Mouse (Mus musculus): ENCODE data around the gene Atxn7l1. TPM values are rescaled to one million over a fixed set of nuclear protein-coding genes. Genes with fewer than 3 reads are reported as not detected.
A peak's percentile ranks its signal among the peaks of the same experiment; 100 is the strongest.

Atxn7l1 gene
- polyA plus RNA-seq, 1 experiment from 2014 or later, result 10.6 TPM

- Histone ChIP-seq H3K4me1 (ENCODE audit: control insufficient read depth in 2 of 2, insufficient read depth in 2 of 2, low read length in 2 of 2) (peaks cover 0 to 3% of the 10 kb centered on the region in 2 experiments; a peak in 1 of 4 replicates), H3K27me3 (ENCODE audit: control insufficient read depth, insufficient read depth, low read length) (no peaks in the 10 kb centered on the region), H3K27ac (replicated peaks in 1 of 2; ENCODE audit: control insufficient read depth in 1 of 2, insufficient read depth in 1 of 2, low read depth in 2 of 2, low read length in 2 of 2) (no peak overlapping the region), H3K4me3 (ENCODE audit: control insufficient read depth in 1 of 2, insufficient read depth in 1 of 2, low read depth in 1 of 2, low read length in 2 of 2) (peak overlapping the region; percentile 18 to 42), H3K9ac (ENCODE audit: low read length) (no peak overlapping the region), H3K4me2 (ENCODE audit: low read length) (peak overlapping the region; percentile 56), H3K9me3 (ENCODE audit: control insufficient read depth, low read length) (no peaks in the 10 kb centered on the region), H3K36me3 (ENCODE audit: control insufficient read depth, insufficient read depth, low read length) (no peaks in the 10 kb centered on the region)
- WGBS, result 18% methylated on average over 22 of the region's 22 CpGs
- peak; percentile 39; the same call in 1 of the 2 replicates for ATAC-seq (ENCODE audit: insufficient number of reproducible peaks, insufficient read depth, low FRiP score, low read depth)
Observed at GRCm38 (mm10) chr12:33379624-33380445, 232.3 kb downstream of the Atxn7l1 start.

DNA sequence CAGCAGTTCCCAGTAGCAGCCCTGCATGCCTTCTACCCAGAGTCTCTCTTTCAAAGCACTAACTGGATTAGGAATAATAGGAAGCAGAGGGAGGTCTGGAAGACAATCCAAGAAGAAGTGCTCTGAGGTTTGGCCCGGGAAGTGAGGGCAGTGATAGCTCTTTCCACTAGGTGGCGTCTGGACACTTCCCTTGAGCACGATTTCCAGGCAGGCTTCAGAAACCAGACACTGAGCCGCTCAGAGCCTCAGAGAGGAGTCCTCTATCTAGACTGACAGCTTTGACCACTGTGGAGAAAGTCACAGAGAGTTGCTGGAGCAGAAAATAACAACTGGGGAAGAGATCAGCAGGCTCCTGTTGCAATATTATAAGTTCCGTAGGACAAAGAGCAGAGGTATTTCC, 241.3 kb downstream of the Atxn7l1 start:
- 13% methylated on average over 5 of the region's 5 CpGs for WGBS

GRCm38 (mm10) chr12:33390844-33391560, 243.5 kb downstream of the Atxn7l1 start:
- ATAC-seq (ENCODE audit: insufficient number of reproducible peaks, insufficient read depth, low FRiP score, low read depth), result no peak
- WGBS, result 43% methylated on average over 2 of the region's 2 CpGs
- Histone ChIP-seq H3K4me2 (ENCODE audit: low read length) (no peak overlapping the region), H3K4me3 (ENCODE audit: control insufficient read depth in 1 of 2, insufficient read depth in 1 of 2, low read depth in 1 of 2, low read length in 2 of 2) (no peak overlapping the region), H3K9ac (ENCODE audit: low read length) (no peak overlapping the region), H3K9me3 (ENCODE audit: control insufficient read depth, low read length) (no peaks in the 10 kb centered on the region), H3K4me1 (ENCODE audit: control insufficient read depth in 2 of 2, insufficient read depth in 2 of 2, low read length in 2 of 2) (peaks cover 5 to 8% of the 10 kb centered on the region in 2 experiments; a peak in 2 of 4 replicates), H3K27ac (replicated peaks in 1 of 2; ENCODE audit: control insufficient read depth in 1 of 2, insufficient read depth in 1 of 2, low read depth in 2 of 2, low read length in 2 of 2) (no peak overlapping the region), H3K36me3 (ENCODE audit: control insufficient read depth, insufficient read depth, low read length) (no peaks in the 10 kb centered on the region), H3K27me3 (ENCODE audit: control insufficient read depth, insufficient read depth, low read length) (no peaks in the 10 kb centered on the region)

More for the DNA sequence above, 241.3 kb downstream of the Atxn7l1 start:
- H3K4me3 ChIP-seq (ENCODE audit: control insufficient read depth in 1 of 2, insufficient read depth in 1 of 2, low read depth in 1 of 2, low read length in 2 of 2), result no peak overlapping the region
- H3K4me2 ChIP-seq (ENCODE audit: low read length), result no peak overlapping the region
- no peak overlapping the region for H3K27ac ChIP-seq (replicated peaks in 1 of 2; ENCODE audit: control insufficient read depth in 1 of 2, insufficient read depth in 1 of 2, low read depth in 2 of 2, low read length in 2 of 2)
- H3K4me1 ChIP-seq (ENCODE audit: control insufficient read depth in 2 of 2, insufficient read depth in 2 of 2, low read length in 2 of 2), result no peaks in the 10 kb centered on the region
- no peak; the same call in 1 of the 2 replicates for ATAC-seq (ENCODE audit: insufficient number of reproducible peaks, insufficient read depth, low FRiP score, low read depth)
- H3K9me3 ChIP-seq (ENCODE audit: control insufficient read depth, low read length), result no peaks in the 10 kb centered on the region
- no peaks in the 10 kb centered on the region for H3K27me3 ChIP-seq (ENCODE audit: control insufficient read depth, insufficient read depth, low read length)
- H3K36me3 ChIP-seq (ENCODE audit: control insufficient read depth, insufficient read depth, low read length), result no peaks in the 10 kb centered on the region
- no peak overlapping the region for H3K9ac ChIP-seq (ENCODE audit: low read length)

- Histone ChIP-seq H3K4me1 (ENCODE audit: control insufficient read depth in 2 of 2, insufficient read depth in 2 of 2, low read length in 2 of 2) (peaks cover 5 to 8% of the 10 kb centered on the region in 2 experiments; a peak in 2 of 4 replicates), H3K36me3 (ENCODE audit: control insufficient read depth, insufficient read depth, low read length) (no peaks in the 10 kb centered on the region), H3K27me3 (ENCODE audit: control insufficient read depth, insufficient read depth, low read length) (no peaks in the 10 kb centered on the region), H3K27ac (replicated peaks in 1 of 2; ENCODE audit: control insufficient read depth in 1 of 2, insufficient read depth in 1 of 2, low read depth in 2 of 2, low read length in 2 of 2) (no peak within 1 kb of the TSS), H3K4me2 (ENCODE audit: low read length) (peak within 1 kb of the TSS; percentile 60), H3K4me3 (ENCODE audit: control insufficient read depth in 1 of 2, insufficient read depth in 1 of 2, low read depth in 1 of 2, low read length in 2 of 2) (peak within 1 kb of the TSS; percentile 10 to 20), H3K9me3 (ENCODE audit: control insufficient read depth, low read length) (no peaks in the 10 kb centered on the region), H3K9ac (ENCODE audit: low read length) (peak within 1 kb of the TSS; percentile 36; the same call in 1 of the 2 replicates)
- WGBS, result 10% methylated on average over 24 of the region's 24 CpGs
- ATAC-seq (ENCODE audit: insufficient number of reproducible peaks, insufficient read depth, low FRiP score, low read depth), result no peak
Observed at GRCm38 (mm10) chr12:33394804-33395623, 247.5 kb downstream of the Atxn7l1 start, which contains the start of gene Efcab10. Efcab10 (plus strand) TSS chr12:33394854.

GRCm38 (mm10) chr12:33403265-33403693, 255.8 kb downstream of the Atxn7l1 start:
- Histone ChIP-seq H3K27ac (replicated peaks in 1 of 2; ENCODE audit: control insufficient read depth in 1 of 2, insufficient read depth in 1 of 2, low read depth in 2 of 2, low read length in 2 of 2) (no peak overlapping the region), H3K9ac (ENCODE audit: low read length) (no peak overlapping the region), H3K9me3 (ENCODE audit: control insufficient read depth, low read length) (no peaks in the 10 kb centered on the region), H3K27me3 (ENCODE audit: control insufficient read depth, insufficient read depth, low read length) (no peaks in the 10 kb centered on the region), H3K4me2 (ENCODE audit: low read length) (no peak overlapping the region), H3K4me3 (ENCODE audit: control insufficient read depth in 1 of 2, insufficient read depth in 1 of 2, low read depth in 1 of 2, low read length in 2 of 2) (no peak overlapping the region), H3K36me3 (ENCODE audit: control insufficient read depth, insufficient read depth, low read length) (no peaks in the 10 kb centered on the region), H3K4me1 (ENCODE audit: control insufficient read depth in 2 of 2, insufficient read depth in 2 of 2, low read length in 2 of 2) (no peaks in the 10 kb centered on the region)
- ATAC-seq (ENCODE audit: insufficient number of reproducible peaks, insufficient read depth, low FRiP score, low read depth), result no peak
- 38% methylated on average over 7 of the region's 7 CpGs for WGBS

GRCm38 (mm10) chr12:33404996-33405395, 257.5 kb downstream of the Atxn7l1 start:
- H3K4me3 ChIP-seq (ENCODE audit: control insufficient read depth in 1 of 2, insufficient read depth in 1 of 2, low read depth in 1 of 2, low read length in 2 of 2), result no peak overlapping the region
- H3K4me2 ChIP-seq (ENCODE audit: low read length), result no peak overlapping the region
- H3K27ac ChIP-seq (replicated peaks in 1 of 2; ENCODE audit: control insufficient read depth in 1 of 2, insufficient read depth in 1 of 2, low read depth in 2 of 2, low read length in 2 of 2), result no peak overlapping the region
- H3K4me1 ChIP-seq (ENCODE audit: control insufficient read depth in 2 of 2, insufficient read depth in 2 of 2, low read length in 2 of 2), result no peaks in the 10 kb centered on the region
- H3K36me3 ChIP-seq (ENCODE audit: control insufficient read depth, insufficient read depth, low read length), result no peaks in the 10 kb centered on the region
- H3K27me3 ChIP-seq (ENCODE audit: control insufficient read depth, insufficient read depth, low read length), result no peaks in the 10 kb centered on the region
- ATAC-seq (ENCODE audit: insufficient number of reproducible peaks, insufficient read depth, low FRiP score, low read depth), result no peak
- no peaks in the 10 kb centered on the region for H3K9me3 ChIP-seq (ENCODE audit: control insufficient read depth, low read length)
- no peak overlapping the region for H3K9ac ChIP-seq (ENCODE audit: low read length)
- 52% methylated on average over 5 of the region's 5 CpGs for WGBS

- no peak overlapping the region for H3K9ac ChIP-seq (ENCODE audit: low read length)
- no peaks in the 10 kb centered on the region for H3K4me1 ChIP-seq (ENCODE audit: control insufficient read depth in 2 of 2, insufficient read depth in 2 of 2, low read length in 2 of 2)
- H3K4me3 ChIP-seq (ENCODE audit: control insufficient read depth in 1 of 2, insufficient read depth in 1 of 2, low read depth in 1 of 2, low read length in 2 of 2), result no peak overlapping the region
- no peak for ATAC-seq (ENCODE audit: insufficient number of reproducible peaks, insufficient read depth, low FRiP score, low read depth)
- H3K27ac ChIP-seq (replicated peaks in 1 of 2; ENCODE audit: control insufficient read depth in 1 of 2, insufficient read depth in 1 of 2, low read depth in 2 of 2, low read length in 2 of 2), result no peak overlapping the region
- no peak overlapping the region for H3K4me2 ChIP-seq (ENCODE audit: low read length)
- H3K9me3 ChIP-seq (ENCODE audit: control insufficient read depth, low read length), result no peaks in the 10 kb centered on the region
- WGBS, result 47% methylated on average over 6 of the region's 6 CpGs
- no peaks in the 10 kb centered on the region for H3K27me3 ChIP-seq (ENCODE audit: control insufficient read depth, insufficient read depth, low read length)
- no peaks in the 10 kb centered on the region for H3K36me3 ChIP-seq (ENCODE audit: control insufficient read depth, insufficient read depth, low read length)
Observed at GRCm38 (mm10) chr12:33405398-33406026, 258.0 kb downstream of the Atxn7l1 start.
